Mouse (Mus musculus) splenic B cell, adult 2 months (primary cell): ENCODE measurements around the gene Ryr2.

Source experiments
- DNase-seq: peaks from one replicate; pipeline ENCODE4 v3.0.0-alpha.2; 2011; ENCODE audit warnings: low read depth, low spot score
- H3K27me3 ChIP-seq: 2 replicates; pipeline ENCODE4 v1.6.1; 2012; ENCODE audit warnings: mild to moderate bottlenecking, low read length, moderate library complexity, mixed read lengths; ENCODE audit not compliant: control insufficient read depth, poor library complexity, insufficient read depth, severe bottlenecking
- H3K36me3 ChIP-seq: 2 replicates; pipeline ENCODE4 v1.6.1; 2012; ENCODE audit warnings: mild to moderate bottlenecking, low read length, moderate library complexity, mixed read lengths; ENCODE audit not compliant: control insufficient read depth, poor library complexity, insufficient read depth, severe bottlenecking

The Ryr2 gene

DNA sequence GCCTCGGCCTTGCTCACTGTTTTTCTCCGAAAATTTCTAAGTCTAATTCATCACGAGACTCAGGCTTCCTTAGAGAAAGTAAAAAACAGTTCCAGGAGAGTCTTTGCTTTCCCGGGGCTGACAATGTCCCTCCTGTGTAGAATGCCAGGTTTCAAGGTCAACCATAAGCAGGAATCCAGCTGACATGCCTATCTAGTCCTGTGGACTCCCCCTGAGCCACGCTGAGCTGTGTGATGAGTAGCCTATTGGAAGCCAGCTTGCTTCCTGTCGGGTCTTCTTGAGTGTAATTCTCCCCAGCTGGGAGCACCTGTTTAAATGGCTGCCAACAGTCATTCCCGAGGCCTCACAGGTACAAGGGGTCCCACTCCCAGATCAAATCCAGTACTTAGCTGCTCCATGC lies 34.2 kb downstream of the Ryr2 start:
- Histone ChIP-seq H3K36me3 (no peaks in the 10 kb centered on the region), H3K27me3 (no peaks in the 10 kb centered on the region)
- DNase-seq, result no peak

DNA sequence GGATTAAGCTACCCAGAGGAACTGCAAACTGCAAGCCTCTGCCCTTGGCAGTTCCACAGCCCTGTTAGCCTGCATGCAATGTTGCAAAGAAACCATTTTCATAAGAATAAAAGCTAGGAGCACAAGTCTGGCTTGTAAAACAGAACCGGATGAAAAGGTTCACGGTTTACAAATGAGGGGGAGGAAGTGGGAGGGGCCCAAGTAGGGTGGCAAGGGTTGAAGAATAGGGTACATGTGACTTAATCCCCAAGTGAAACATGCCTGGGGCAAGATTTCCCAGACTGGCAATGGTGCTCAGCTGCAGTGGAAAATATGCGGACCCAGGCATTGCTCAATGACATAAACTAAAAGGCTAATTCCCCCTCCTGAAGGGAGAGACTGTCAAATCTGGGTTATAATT lies 34.6 kb downstream of the Ryr2 start:
- DNase-seq, result peak; percentile 23
- H3K36me3 ChIP-seq, result no peaks in the 10 kb centered on the region

DNA sequence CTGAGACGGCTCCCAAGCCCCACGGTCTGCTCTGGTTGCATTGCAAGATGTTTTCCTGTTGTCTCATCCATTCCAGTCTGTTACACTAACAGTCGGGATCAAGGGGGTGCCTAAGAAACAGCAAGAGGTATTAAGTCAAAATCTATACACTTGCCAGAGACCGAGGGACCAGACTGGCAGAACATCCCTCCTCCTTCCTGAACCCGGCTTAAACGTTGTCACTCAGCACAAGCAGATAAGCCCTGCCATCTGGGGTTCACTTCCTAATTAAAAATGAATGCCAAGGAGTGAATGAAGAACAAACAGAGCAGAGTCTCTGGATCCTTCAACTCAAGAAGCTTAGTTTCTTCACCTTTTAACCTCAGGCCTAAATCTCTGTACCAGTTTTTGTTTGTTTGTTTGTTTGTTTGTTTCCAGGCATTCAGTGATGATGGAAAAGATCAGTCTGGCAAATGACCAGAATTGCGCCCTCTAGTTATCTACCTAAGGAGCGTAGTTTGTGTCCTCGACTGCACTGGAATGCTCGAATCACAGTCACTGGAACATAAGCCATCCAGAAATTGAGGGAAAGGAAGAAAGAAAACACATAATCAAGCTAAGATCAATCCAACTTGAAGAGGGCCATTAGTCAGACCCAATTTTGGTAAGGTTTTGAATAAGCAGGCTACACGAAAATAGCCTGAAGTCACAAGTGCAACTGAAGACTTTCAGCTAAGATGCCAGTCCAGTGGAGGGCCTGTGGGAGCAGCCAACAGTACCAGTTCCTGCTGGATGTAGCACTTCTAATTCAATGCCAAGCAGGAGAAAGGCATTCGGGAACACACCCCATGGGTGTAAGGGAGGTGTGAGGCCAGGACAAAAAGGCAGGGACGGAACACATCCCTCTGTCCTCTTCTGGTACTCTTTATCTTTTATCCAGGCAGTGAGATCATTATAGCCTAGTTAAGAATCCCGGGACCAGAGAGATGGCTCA lies 36.3 kb downstream of the Ryr2 start:
- no peaks in the 10 kb centered on the region for H3K27me3 ChIP-seq
- DNase-seq, result no peak
- H3K36me3 ChIP-seq, result no peaks in the 10 kb centered on the region

More for the DNA sequence above, 34.6 kb downstream of the Ryr2 start:
- H3K27me3 ChIP-seq, result no peaks in the 10 kb centered on the region

DNA sequence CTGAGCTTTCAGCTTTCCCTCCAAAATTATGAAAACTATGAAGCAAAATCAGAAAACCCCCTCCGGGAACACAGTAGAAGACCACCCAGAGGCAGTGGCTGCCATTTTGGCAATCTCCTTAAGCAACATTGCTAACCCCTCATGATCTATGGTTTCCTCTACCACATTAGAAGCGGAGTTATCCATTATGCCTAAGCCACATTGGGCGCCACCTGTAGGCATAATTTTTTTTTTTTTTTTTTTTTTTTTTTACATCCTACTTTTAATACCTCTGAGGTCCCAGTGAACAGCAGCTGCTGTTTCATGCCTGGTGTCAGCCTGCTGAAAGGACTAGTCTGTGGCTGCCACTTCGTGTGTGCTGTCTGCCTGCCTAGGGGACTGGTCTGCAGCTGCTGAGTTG lies 42.2 kb downstream of the Ryr2 start:
- DNase-seq, result no peak
- H3K36me3 ChIP-seq, result no peaks in the 10 kb centered on the region
- no peaks in the 10 kb centered on the region for H3K27me3 ChIP-seq

DNA sequence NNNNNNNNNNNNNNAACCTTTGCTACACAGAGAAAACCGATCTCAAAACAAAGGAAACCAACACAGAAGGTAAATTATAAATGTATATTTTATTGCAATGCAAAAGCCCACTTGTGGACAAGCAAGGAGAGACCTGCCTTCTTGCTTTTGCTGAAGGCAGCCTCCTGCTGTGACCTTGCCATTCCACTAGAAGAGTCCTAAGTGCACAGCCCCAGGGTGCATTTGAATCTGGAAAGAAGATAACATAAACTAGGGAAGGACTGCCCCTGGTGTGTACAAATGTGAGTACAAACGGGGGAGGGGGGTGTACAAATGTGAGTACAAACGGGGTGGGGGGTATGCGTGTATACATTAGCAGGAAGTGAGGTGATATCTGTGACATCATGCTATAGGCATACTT lies 43.2 kb downstream of the Ryr2 start:
- DNase-seq, result no peak
- Histone ChIP-seq H3K36me3 (no peaks in the 10 kb centered on the region), H3K27me3 (no peaks in the 10 kb centered on the region)

DNA sequence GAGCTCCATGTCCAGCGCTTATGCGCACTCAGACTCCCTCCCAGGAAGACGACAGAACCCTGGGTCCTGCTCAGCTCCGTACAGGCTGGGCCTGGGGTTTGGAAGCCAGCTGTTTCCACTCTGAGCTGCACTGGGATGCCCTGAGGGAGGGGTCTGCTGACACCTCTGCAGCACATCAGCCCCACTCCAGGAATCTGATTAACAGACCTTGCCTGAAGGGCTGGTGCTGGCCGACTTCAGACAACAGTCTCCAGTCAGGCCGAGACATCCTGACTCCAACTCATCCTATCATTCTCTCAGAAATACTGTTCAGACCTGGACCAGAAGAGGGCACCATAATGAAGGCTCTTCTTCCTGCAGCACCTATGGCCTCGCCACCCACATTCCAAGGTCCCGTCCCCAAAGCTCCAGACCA lies 49.4 kb downstream of the Ryr2 start:
- no peak for DNase-seq

DNA sequence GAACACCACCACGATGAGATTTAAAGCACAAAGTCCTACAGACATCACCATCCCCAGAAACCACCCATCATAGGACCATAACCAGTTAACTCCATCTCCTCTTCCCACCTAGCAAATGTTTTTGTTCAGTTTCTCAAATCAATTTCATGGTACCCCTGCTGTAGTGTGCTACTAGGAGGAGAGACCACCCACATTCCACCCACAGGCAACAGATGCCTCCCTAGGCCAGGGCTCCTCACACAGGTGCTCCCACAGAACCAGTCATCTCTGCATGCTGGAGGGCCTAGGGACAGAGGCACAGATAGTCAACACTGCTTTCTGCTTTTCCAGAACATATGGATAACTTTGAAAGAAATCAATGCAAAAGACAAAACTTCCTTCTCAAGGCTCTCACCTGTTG lies 50.8 kb downstream of the Ryr2 start:
- no peaks in the 10 kb centered on the region for H3K36me3 ChIP-seq
- DNase-seq, result no peak

More for the DNA sequence above, 49.4 kb downstream of the Ryr2 start:
- Histone ChIP-seq H3K27me3 (no peaks in the 10 kb centered on the region), H3K36me3 (no peaks in the 10 kb centered on the region)

DNA sequence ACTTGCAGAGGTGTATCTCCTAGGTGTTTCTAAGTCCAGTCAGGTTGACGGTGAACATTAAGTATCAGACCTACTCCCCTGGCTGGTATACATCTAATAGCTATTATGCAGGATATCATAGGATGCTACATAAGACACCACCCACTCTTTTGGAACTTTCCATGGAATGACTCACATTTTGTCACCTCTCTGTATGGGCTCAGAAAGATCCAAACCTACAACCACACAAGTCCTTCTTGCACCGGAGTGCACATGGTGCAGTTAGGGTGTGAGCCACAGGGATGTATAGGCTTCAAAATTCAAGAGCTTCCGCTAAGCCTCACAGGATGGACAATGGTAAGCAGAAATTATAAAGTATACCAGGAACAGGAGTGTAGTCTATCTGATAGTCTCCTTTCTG lies 52.8 kb downstream of the Ryr2 start:
- H3K36me3 ChIP-seq, result no peaks in the 10 kb centered on the region
- H3K27me3 ChIP-seq, result no peaks in the 10 kb centered on the region
- no peak for DNase-seq

More for the DNA sequence above, 50.8 kb downstream of the Ryr2 start:
- no peaks in the 10 kb centered on the region for H3K27me3 ChIP-seq

DNA sequence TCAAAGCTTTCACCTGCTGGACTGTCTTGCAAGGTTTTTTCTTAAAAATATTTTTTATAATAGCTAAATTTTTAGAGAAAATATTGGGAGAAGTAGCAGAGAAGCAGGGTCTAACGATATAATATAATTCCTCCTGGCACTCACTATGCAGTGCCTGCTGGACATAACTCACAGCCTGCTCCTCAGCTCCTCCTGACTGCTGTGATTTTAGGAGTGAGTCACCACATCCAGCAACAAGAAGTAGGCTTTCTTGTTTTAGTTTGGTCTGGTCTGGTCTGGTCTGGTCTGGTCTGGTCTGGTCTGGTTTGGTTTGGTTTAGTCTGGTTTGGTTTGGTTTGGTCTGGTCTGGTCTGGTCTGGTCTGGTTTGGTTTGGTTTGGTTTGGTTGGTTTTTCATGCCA lies 55.9 kb downstream of the Ryr2 start:
- Histone ChIP-seq H3K27me3 (no peaks in the 10 kb centered on the region), H3K36me3 (no peaks in the 10 kb centered on the region)
- DNase-seq, result no peak

DNA sequence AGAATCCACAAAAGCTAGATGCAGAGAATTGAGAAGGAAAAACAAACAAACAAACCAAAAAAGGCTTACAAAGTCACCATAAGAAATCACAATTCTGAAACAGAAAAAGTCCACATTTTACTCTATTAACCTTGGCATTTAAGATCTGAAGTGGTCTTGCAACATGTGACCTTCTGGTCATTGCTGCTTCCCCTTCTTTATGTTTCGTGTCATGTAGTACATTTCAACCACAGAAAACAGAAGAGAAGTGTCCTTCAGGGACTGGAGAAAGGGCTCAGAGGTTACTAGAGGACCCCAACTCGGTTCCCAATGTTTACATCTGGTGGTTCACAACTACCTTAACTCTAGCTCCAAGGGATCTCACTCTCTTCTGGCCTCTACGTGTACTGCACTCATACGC lies 59.7 kb downstream of the Ryr2 start:
- Histone ChIP-seq H3K27me3 (no peaks in the 10 kb centered on the region), H3K36me3 (no peaks in the 10 kb centered on the region)
- DNase-seq, result no peak

DNA sequence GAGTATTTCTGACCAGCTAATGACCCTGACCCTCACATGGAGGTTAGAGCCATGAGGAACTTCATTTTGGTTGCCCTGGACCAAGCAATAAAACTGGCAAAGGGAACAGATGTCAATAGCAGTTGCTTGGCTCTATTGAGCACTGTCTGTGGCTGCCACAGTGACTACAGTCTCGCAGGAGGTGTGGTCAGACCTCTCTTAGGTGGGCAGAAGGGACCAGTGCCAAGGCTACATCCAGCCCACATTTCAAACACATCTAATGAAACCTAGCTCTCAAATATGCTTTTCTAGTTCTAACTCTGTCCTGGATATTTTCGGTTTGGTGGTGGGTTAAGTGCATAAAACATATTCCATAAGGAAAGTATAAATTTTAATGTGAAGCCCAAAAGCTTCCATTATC lies 62.0 kb downstream of the Ryr2 start:
- DNase-seq, result no peak

DNA sequence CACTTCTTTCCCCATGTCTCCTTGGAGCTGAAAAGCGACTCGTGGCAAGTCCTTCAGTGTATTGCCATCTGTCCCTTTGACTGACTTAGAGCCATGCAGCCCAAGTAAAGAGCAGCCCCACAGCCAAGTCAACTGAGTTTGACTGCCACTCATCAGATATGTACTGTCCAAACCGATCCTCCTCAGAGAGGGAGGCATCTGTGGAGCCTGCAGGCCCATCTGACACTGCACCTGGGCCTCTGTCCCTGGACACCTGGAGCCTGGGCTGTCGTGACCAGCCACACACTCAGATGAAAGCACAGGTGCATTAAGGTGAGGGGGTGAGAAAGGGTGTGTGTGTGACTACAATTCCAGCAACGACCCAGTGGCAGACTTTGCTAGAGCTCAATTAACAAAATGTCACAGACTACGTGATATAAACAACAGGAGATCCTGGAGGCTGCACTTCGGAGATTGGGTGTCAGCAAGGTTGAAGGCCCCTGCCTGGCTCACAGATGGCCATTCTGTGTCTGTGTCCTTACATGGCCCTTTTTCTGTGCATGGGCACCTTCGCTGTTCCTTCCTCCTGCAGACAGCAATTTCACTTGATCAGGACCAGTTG lies 63.8 kb downstream of the Ryr2 start:
- Histone ChIP-seq H3K27me3 (no peaks in the 10 kb centered on the region), H3K36me3 (no peaks in the 10 kb centered on the region)
- no peak for DNase-seq

More for the DNA sequence above, 62.0 kb downstream of the Ryr2 start:
- H3K27me3 ChIP-seq, result no peaks in the 10 kb centered on the region
- H3K36me3 ChIP-seq, result no peaks in the 10 kb centered on the region

DNA sequence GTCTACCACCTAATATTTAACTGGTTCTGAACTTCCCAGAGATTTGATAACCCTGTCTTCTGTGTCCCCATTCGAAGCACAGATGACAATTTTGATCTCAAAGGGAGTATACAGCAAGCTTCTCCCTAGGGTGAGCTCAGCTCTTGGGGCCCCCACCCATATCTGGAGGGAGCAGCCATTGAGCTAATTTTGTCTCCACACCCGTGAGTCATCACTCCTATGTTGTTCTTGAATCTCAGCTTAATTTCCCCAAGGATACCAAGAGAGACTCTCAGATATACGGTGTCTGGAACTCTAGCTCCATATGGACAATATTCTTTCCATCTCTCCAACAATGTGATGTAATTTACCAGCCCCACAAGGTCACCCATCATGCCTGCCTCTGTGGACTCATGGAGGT lies 66.8 kb downstream of the Ryr2 start:
- H3K27me3 ChIP-seq, result no peaks in the 10 kb centered on the region
- no peaks in the 10 kb centered on the region for H3K36me3 ChIP-seq
- no peak for DNase-seq

DNA sequence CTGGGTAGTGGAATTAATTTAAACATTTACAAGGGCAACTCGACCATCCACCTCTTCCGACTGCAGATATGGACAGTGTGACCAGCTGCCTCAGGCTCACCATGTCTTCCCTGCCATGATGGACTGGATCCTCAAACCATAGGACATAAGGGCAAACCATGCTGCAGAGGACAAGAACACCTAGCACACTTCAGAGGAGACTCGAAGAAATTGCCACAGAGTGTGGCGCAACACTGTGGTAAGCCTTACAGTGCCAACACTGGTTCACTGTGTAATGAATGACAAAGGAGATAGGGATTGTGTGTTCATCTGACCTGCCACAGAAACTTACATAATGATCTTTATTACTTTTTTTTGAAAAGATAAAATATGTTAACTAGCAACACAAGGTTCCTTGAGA lies 68.1 kb downstream of the Ryr2 start:
- H3K36me3 ChIP-seq, result no peaks in the 10 kb centered on the region
- no peak for DNase-seq

DNA sequence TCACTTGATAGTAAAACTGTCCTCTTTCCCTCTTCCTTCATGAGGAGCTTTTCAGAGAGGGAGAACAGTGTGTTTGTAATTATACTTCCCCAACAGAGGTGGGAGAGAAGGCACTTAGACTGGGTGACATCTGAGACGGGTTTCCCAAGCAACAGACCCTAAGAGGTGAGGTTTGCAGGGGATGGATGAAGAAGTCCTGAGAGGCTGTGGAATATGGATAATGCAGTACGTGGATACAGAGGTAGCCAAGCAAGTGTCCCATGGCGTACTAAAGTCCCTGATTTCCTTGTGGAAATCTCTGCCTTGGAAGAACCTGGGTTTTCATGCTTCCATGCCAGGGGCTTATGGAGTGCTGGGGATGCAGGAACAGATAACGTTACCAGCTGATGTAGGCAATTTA lies 69.5 kb downstream of the Ryr2 start:
- no peaks in the 10 kb centered on the region for H3K27me3 ChIP-seq
- DNase-seq, result no peak
- no peaks in the 10 kb centered on the region for H3K36me3 ChIP-seq

More for the DNA sequence above, 68.1 kb downstream of the Ryr2 start:
- H3K27me3 ChIP-seq, result no peaks in the 10 kb centered on the region
